11 mouse cellular contexts compared by ENCODE assay signal in the genomic region with DNA sequence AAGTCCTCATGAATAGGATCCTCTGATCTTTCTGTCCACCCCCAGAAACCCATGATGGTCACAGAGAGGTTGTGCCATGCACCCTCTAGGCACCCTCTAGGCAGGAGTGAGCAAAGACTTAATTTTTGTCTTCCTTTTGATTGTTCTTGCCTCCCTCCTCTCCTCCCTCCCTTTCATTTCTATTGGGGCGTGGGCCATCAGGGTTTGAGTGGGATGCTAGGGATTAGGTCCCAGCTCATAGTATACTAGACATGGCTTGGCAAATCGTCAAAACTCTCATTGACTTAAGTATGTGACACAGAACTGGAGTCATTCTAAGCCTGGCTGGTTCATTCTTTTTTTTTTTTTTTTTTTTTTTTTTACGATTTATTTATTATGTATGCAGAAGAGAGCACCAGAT.
DNase-seq lines count a peak whose midpoint lies in the region; ATAC-seq and TF ChIP-seq lines count a peak whose summit lies in the region.
"Had no signal": no experiment of that assay in that cellular context is flagged by ENCODE, and none has a peak within 500 bp of the region (broad histone marks: within the 10 kb centered on the region; RNA-seq: fewer than 3 reads in every experiment).

No protein-coding gene starts in this region.

- H3K9me3 ChIP-seq in lung, embryonic 14.5 days (ENCODE audit: low read depth, low read length), result no peaks in the 10 kb centered on the region
- H3K9me3 ChIP-seq in embryonic facial prominence, embryonic 12.5 days, result no peaks in the 10 kb centered on the region
- H3K9me3 ChIP-seq in hindbrain, embryonic 13.5 days, result no peaks in the 10 kb centered on the region
- H3K9me3 ChIP-seq in neural tube, embryonic 13.5 days, result no peaks in the 10 kb centered on the region
- H3K9me3 ChIP-seq: heart, embryonic 15.5 days; megakaryocyte, embryonic 14.5 days had no signal

- no peaks in the 10 kb centered on the region for H3K4me1 ChIP-seq in lung, embryonic 14.5 days (ENCODE audit: insufficient read depth)
- H3K4me1 ChIP-seq in embryonic facial prominence, embryonic 12.5 days, result peaks cover 8% of the 10 kb centered on the region
- peaks cover 72% of the 10 kb centered on the region for H3K4me1 ChIP-seq in hindbrain, embryonic 13.5 days (replicated peaks)
- peaks cover 82% of the 10 kb centered on the region for H3K4me1 ChIP-seq in neural tube, embryonic 13.5 days (replicated peaks)
- H3K4me1 ChIP-seq: megakaryocyte, embryonic 14.5 days had no signal

- no peak overlapping the region for H3K9ac ChIP-seq in lung, embryonic 14.5 days
- no peak overlapping the region for H3K9ac ChIP-seq in embryonic facial prominence, embryonic 12.5 days
- peak overlapping the region; percentile 81 for H3K9ac ChIP-seq in hindbrain, embryonic 13.5 days
- peak overlapping the region; percentile 73 for H3K9ac ChIP-seq in neural tube, embryonic 13.5 days
- H3K9ac ChIP-seq: heart, embryonic 15.5 days had no signal

- H3K27me3 ChIP-seq in lung, embryonic 14.5 days (ENCODE audit: insufficient read depth, low read length), result no peaks in the 10 kb centered on the region
- no peaks in the 10 kb centered on the region for H3K27me3 ChIP-seq in embryonic facial prominence, embryonic 12.5 days
- H3K27me3 ChIP-seq in hindbrain, embryonic 13.5 days, result no peaks in the 10 kb centered on the region
- H3K27me3 ChIP-seq in neural tube, embryonic 13.5 days, result no peaks in the 10 kb centered on the region
- H3K27me3 ChIP-seq: heart, embryonic 15.5 days had no signal

- no peak overlapping the region for H3K27ac ChIP-seq in lung, embryonic 14.5 days (ENCODE audit: low read depth)
- 0 out of 2 replicates have a peak overlapping the region, but pooled peaks have one; percentile 3 for H3K27ac ChIP-seq in embryonic facial prominence, embryonic 12.5 days
- peak overlapping the region; percentile 97 for H3K27ac ChIP-seq in hindbrain, embryonic 13.5 days
- H3K27ac ChIP-seq in neural tube, embryonic 13.5 days (replicated peaks), result peak overlapping the region; percentile 93

- peak; percentile 86 for DNase-seq in lung, embryonic 14.5 days
- DNase-seq in lung, postnatal 10 days, result no peak
- DNase-seq in adrenal gland, adult (ENCODE audit: inconsistent age in 2 of 2, low spot score in 1 of 2), result no peak
- DNase-seq: kidney, adult 11 months; layer of hippocampus, adult 9-11 months had no signal

- no peak overlapping the region for H3K4me3 ChIP-seq in lung, embryonic 14.5 days (ENCODE audit: low read depth, low read length)
- H3K4me3 ChIP-seq in embryonic facial prominence, embryonic 12.5 days, result no peak overlapping the region
- peak overlapping the region; percentile 48 for H3K4me3 ChIP-seq in hindbrain, embryonic 13.5 days
- peak overlapping the region; percentile 44 for H3K4me3 ChIP-seq in neural tube, embryonic 13.5 days
- H3K4me3 ChIP-seq: heart, embryonic 15.5 days; megakaryocyte, embryonic 14.5 days had no signal

- TF ChIP-seq CTCF in lung, embryonic 14.5 days (IDR thresholded peaks at IDR 0.05; ENCODE audit: low read depth), result no peak

- H3K4me2 ChIP-seq in lung, embryonic 14.5 days, result no peak overlapping the region
- H3K4me2 ChIP-seq in embryonic facial prominence, embryonic 12.5 days (replicated peaks), result no peak overlapping the region
- peak overlapping the region; percentile 79 for H3K4me2 ChIP-seq in hindbrain, embryonic 13.5 days
- H3K4me2 ChIP-seq in neural tube, embryonic 13.5 days, result peak overlapping the region; percentile 65
- H3K4me2 ChIP-seq: heart, embryonic 15.5 days had no signal

- 64% methylated on average over 3 of the region's 3 CpGs for whole genome bisulfite sequencing in lung, embryonic 14.5 days
- WGBS in embryonic facial prominence, embryonic 12.5 days, result 88% methylated on average over 3 of the region's 3 CpGs
- WGBS in hindbrain, embryonic 13.5 days, result 45% methylated on average over 3 of the region's 3 CpGs
- WGBS in neural tube, embryonic 13.5 days, result 38% methylated on average over 3 of the region's 3 CpGs

- no peak for ATAC-seq in lung, embryonic 14.5 days (ENCODE audit: insufficient read depth)
- no peak for ATAC-seq in embryonic facial prominence, embryonic 12.5 days (ENCODE audit: insufficient number of reproducible peaks, insufficient read depth, low FRiP score, low TSS enrichment)
- ATAC-seq in hindbrain, embryonic 13.5 days (ENCODE audit: low FRiP score), result no peak
- no peak for ATAC-seq in neural tube, embryonic 13.5 days (ENCODE audit: low read depth)
- no peak for ATAC-seq in activated CD4-positive, CD25-positive, alpha-beta regulatory T cell, adult 4 months

- H3K36me3 ChIP-seq in lung, embryonic 14.5 days (ENCODE audit: insufficient read depth), result no peaks in the 10 kb centered on the region
- H3K36me3 ChIP-seq in embryonic facial prominence, embryonic 12.5 days, result no peaks in the 10 kb centered on the region
- H3K36me3 ChIP-seq in hindbrain, embryonic 13.5 days, result no peaks in the 10 kb centered on the region
- H3K36me3 ChIP-seq in neural tube, embryonic 13.5 days, result peaks cover 5% of the 10 kb centered on the region; the same call in 1 of the 2 replicates
- H3K36me3 ChIP-seq: heart, embryonic 15.5 days had no signal

Comparison
In these comparisons a context has a peak if more than half of its experiments do, and no peak if none do; other contexts are left out.
1. H3K4me2 ChIP-seq: peak in hindbrain, embryonic 13.5 days (single experiment) and neural tube, embryonic 13.5 days (single experiment); none in lung, embryonic 14.5 days (single experiment) and embryonic facial prominence, embryonic 12.5 days (single experiment).
2. H3K4me3 ChIP-seq: peak in hindbrain, embryonic 13.5 days (single experiment) and neural tube, embryonic 13.5 days (single experiment); none in lung, embryonic 14.5 days (single experiment) and embryonic facial prominence, embryonic 12.5 days (single experiment).
3. H3K9ac ChIP-seq: peak in hindbrain, embryonic 13.5 days (single experiment) and neural tube, embryonic 13.5 days (single experiment); none in lung, embryonic 14.5 days (single experiment) and embryonic facial prominence, embryonic 12.5 days (single experiment).